Mouse (Mus musculus): ENCODE results near the gene Dpm2. TPM values are rescaled to one million over a fixed set of nuclear protein-coding genes. Genes with fewer than 3 reads are reported as not detected.

Gene Dpm2
- polyA plus RNA-seq (2014; fragmentation: Nextera tagmentation; extraction: Ambion mirVana): 143 and 152 TPM in 2 replicates

GRCm38 (mm10) chr2:32570698-32571494, at the start of gene Dpm2:
Gene Dpm2, plus strand, starts transcription at chr2:32570858.
- Histone ChIP-seq H3K27ac (ENCODE audit: low read depth, low read length) (peak within 1 kb of the TSS; percentile 55; the same call in 1 of the 2 replicates), H3K4me3 (ENCODE audit: low read depth, low read length) (peak within 1 kb of the TSS; percentile 65), H3K27me3 (replicated peaks; ENCODE audit: control insufficient read depth, insufficient read depth, low read length) (no peaks in the 10 kb centered on the region), H3K4me2 (ENCODE audit: low read length) (peak within 1 kb of the TSS; percentile 71), H3K36me3 (ENCODE audit: control insufficient read depth, insufficient read depth, low read length) (peaks cover 31% of the 10 kb centered on the region), H3K4me1 (ENCODE audit: control insufficient read depth, insufficient read depth, low read length) (peaks cover 7% of the 10 kb centered on the region), H3K9me3 (replicated peaks; ENCODE audit: control insufficient read depth, low read length) (no peaks in the 10 kb centered on the region), H3K9ac (ENCODE audit: low read length) (peak within 1 kb of the TSS; percentile 71)
- peak; percentile 97 for DNase-seq (ENCODE audit: low spot score)
- peak; percentile 87 for ATAC-seq
- WGBS: 1% methylated on average over 36 of the region's 36 CpGs

GRCm38 (mm10) chr2:32524536-32525031, 46.1 kb upstream of the Dpm2 start:
- H3K4me1 ChIP-seq (ENCODE audit: control insufficient read depth, insufficient read depth, low read length): no peaks in the 10 kb centered on the region
- ATAC-seq (no peak), DNase-seq (ENCODE audit: low spot score) (no peak)
- H3K4me2 ChIP-seq (ENCODE audit: low read length): no peak overlapping the region
- no peaks in the 10 kb centered on the region for H3K36me3 ChIP-seq (ENCODE audit: control insufficient read depth, insufficient read depth, low read length)
- no peaks in the 10 kb centered on the region for H3K27me3 ChIP-seq (replicated peaks; ENCODE audit: control insufficient read depth, insufficient read depth, low read length)
- no peak overlapping the region for H3K4me3 ChIP-seq (ENCODE audit: low read depth, low read length)
- WGBS: 94% methylated on average over 13 of the region's 13 CpGs
- H3K27ac ChIP-seq (ENCODE audit: low read depth, low read length): no peak overlapping the region
- no peaks in the 10 kb centered on the region for H3K9me3 ChIP-seq (replicated peaks; ENCODE audit: control insufficient read depth, low read length)
- H3K9ac ChIP-seq (ENCODE audit: low read length): no peak overlapping the region

- ATAC-seq (no peak), DNase-seq (ENCODE audit: low spot score) (no peak)
- H3K9ac ChIP-seq (ENCODE audit: low read length): no peak overlapping the region
- no peaks in the 10 kb centered on the region for H3K4me1 ChIP-seq (ENCODE audit: control insufficient read depth, insufficient read depth, low read length)
- WGBS: 86% methylated on average over 12 of the region's 12 CpGs
- no peaks in the 10 kb centered on the region for H3K36me3 ChIP-seq (ENCODE audit: control insufficient read depth, insufficient read depth, low read length)
- no peaks in the 10 kb centered on the region for H3K27me3 ChIP-seq (replicated peaks; ENCODE audit: control insufficient read depth, insufficient read depth, low read length)
- no peak overlapping the region for H3K4me3 ChIP-seq (ENCODE audit: low read depth, low read length)
- no peak overlapping the region for H3K4me2 ChIP-seq (ENCODE audit: low read length)
- H3K27ac ChIP-seq (ENCODE audit: low read depth, low read length): no peak overlapping the region
- no peaks in the 10 kb centered on the region for H3K9me3 ChIP-seq (replicated peaks; ENCODE audit: control insufficient read depth, low read length)
Measured at GRCm38 (mm10) chr2:32525816-32526215, 44.8 kb upstream of the Dpm2 start.

- Histone ChIP-seq H3K4me1 (ENCODE audit: control insufficient read depth, insufficient read depth, low read length) (no peaks in the 10 kb centered on the region), H3K9ac (ENCODE audit: low read length) (no peak overlapping the region), H3K36me3 (ENCODE audit: control insufficient read depth, insufficient read depth, low read length) (no peaks in the 10 kb centered on the region), H3K27me3 (replicated peaks; ENCODE audit: control insufficient read depth, insufficient read depth, low read length) (no peaks in the 10 kb centered on the region), H3K9me3 (replicated peaks; ENCODE audit: control insufficient read depth, low read length) (no peaks in the 10 kb centered on the region), H3K4me3 (ENCODE audit: low read depth, low read length) (no peak overlapping the region), H3K4me2 (ENCODE audit: low read length) (no peak overlapping the region), H3K27ac (ENCODE audit: low read depth, low read length) (no peak overlapping the region)
- 72% methylated on average over 14 of the region's 14 CpGs for WGBS
- ATAC-seq (no peak), DNase-seq (ENCODE audit: low spot score) (no peak)
Measured at GRCm38 (mm10) chr2:32527468-32527966, 43.1 kb upstream of the Dpm2 start.

- DNase-seq (ENCODE audit: low spot score): no peak
- Histone ChIP-seq H3K9me3 (replicated peaks; ENCODE audit: control insufficient read depth, low read length) (no peaks in the 10 kb centered on the region), H3K4me1 (ENCODE audit: control insufficient read depth, insufficient read depth, low read length) (no peaks in the 10 kb centered on the region), H3K36me3 (ENCODE audit: control insufficient read depth, insufficient read depth, low read length) (no peaks in the 10 kb centered on the region), H3K9ac (ENCODE audit: low read length) (no peak overlapping the region), H3K27ac (ENCODE audit: low read depth, low read length) (no peak overlapping the region), H3K27me3 (replicated peaks; ENCODE audit: control insufficient read depth, insufficient read depth, low read length) (no peaks in the 10 kb centered on the region), H3K4me3 (ENCODE audit: low read depth, low read length) (no peak overlapping the region), H3K4me2 (ENCODE audit: low read length) (no peak overlapping the region)
- ATAC-seq: no peak
- 91% methylated on average over 1 of the region's 1 CpGs for WGBS
Measured at GRCm38 (mm10) chr2:32528326-32528725, 42.3 kb upstream of the Dpm2 start.

GRCm38 (mm10) chr2:32530479-32530878, 40.2 kb upstream of the Dpm2 start:
- DNase-seq (ENCODE audit: low spot score) (no peak), ATAC-seq (no peak)
- H3K9me3 ChIP-seq (replicated peaks; ENCODE audit: control insufficient read depth, low read length): no peaks in the 10 kb centered on the region
- H3K9ac ChIP-seq (ENCODE audit: low read length): no peak overlapping the region
- 74% methylated on average over 2 of the region's 2 CpGs for WGBS
- no peak overlapping the region for H3K4me2 ChIP-seq (ENCODE audit: low read length)
- peaks cover 10% of the 10 kb centered on the region for H3K4me1 ChIP-seq (ENCODE audit: control insufficient read depth, insufficient read depth, low read length)
- H3K4me3 ChIP-seq (ENCODE audit: low read depth, low read length): no peak overlapping the region
- H3K27ac ChIP-seq (ENCODE audit: low read depth, low read length): no peak overlapping the region
- no peaks in the 10 kb centered on the region for H3K27me3 ChIP-seq (replicated peaks; ENCODE audit: control insufficient read depth, insufficient read depth, low read length)
- no peaks in the 10 kb centered on the region for H3K36me3 ChIP-seq (ENCODE audit: control insufficient read depth, insufficient read depth, low read length)

GRCm38 (mm10) chr2:32533163-32533562, 37.5 kb upstream of the Dpm2 start:
- H3K27me3 ChIP-seq (replicated peaks; ENCODE audit: control insufficient read depth, insufficient read depth, low read length): no peaks in the 10 kb centered on the region
- no peak overlapping the region for H3K9ac ChIP-seq (ENCODE audit: low read length)
- peaks cover 34% of the 10 kb centered on the region for H3K4me1 ChIP-seq (ENCODE audit: control insufficient read depth, insufficient read depth, low read length)
- H3K4me3 ChIP-seq (ENCODE audit: low read depth, low read length): no peak overlapping the region
- H3K36me3 ChIP-seq (ENCODE audit: control insufficient read depth, insufficient read depth, low read length): no peaks in the 10 kb centered on the region
- 93% methylated on average over 2 of the region's 2 CpGs for WGBS
- no peak for DNase-seq (ENCODE audit: low spot score)
- no peaks in the 10 kb centered on the region for H3K9me3 ChIP-seq (replicated peaks; ENCODE audit: control insufficient read depth, low read length)
- ATAC-seq: no peak
- no peak overlapping the region for H3K27ac ChIP-seq (ENCODE audit: low read depth, low read length)
- no peak overlapping the region for H3K4me2 ChIP-seq (ENCODE audit: low read length)

GRCm38 (mm10) chr2:32534061-32534732, 36.5 kb upstream of the Dpm2 start:
- peak; percentile 68 for DNase-seq (ENCODE audit: low spot score)
- ATAC-seq: 0 out of 2 replicates have a peak, but pooled peaks have one; percentile 1
- peak overlapping the region; percentile 86 for H3K4me3 ChIP-seq (ENCODE audit: low read depth, low read length)
- 12% methylated on average over 13 of the region's 13 CpGs for WGBS
- no peaks in the 10 kb centered on the region for H3K27me3 ChIP-seq (replicated peaks; ENCODE audit: control insufficient read depth, insufficient read depth, low read length)
- no peaks in the 10 kb centered on the region for H3K36me3 ChIP-seq (ENCODE audit: control insufficient read depth, insufficient read depth, low read length)
- H3K9ac ChIP-seq (ENCODE audit: low read length): peak overlapping the region; percentile 91
- H3K9me3 ChIP-seq (replicated peaks; ENCODE audit: control insufficient read depth, low read length): no peaks in the 10 kb centered on the region
- peak overlapping the region; percentile 84 for H3K27ac ChIP-seq (ENCODE audit: low read depth, low read length)
- H3K4me1 ChIP-seq (ENCODE audit: control insufficient read depth, insufficient read depth, low read length): peaks cover 43% of the 10 kb centered on the region
- H3K4me2 ChIP-seq (ENCODE audit: low read length): peak overlapping the region; percentile 75
